Mouse (Mus musculus) erythroid progenitor cell, adult 5-6 weeks (primary cell): ENCODE data around the gene 4930522H14Rik. TPM values are rescaled to one million over a fixed set of nuclear protein-coding genes. Genes with fewer than 3 reads are reported as not detected.
A peak's percentile ranks its signal among the peaks of the same experiment; 100 is the strongest.

ENCODE experiments used
- ATAC-seq: replicated peaks from 2 replicates; pipeline ENCODE4 v1.8.0; 2016; ENCODE audit warnings: moderate number of reproducible peaks, mild to moderate bottlenecking, moderate TSS enrichment, inconsistent platforms; ENCODE audit not compliant: poor library complexity, low FRiP score, severe bottlenecking
- total RNA-seq, 2 experiments: library from RNA; stranded (forward) in 1 of 2; stranded (reverse) in 1 of 2; fragments of 150-400 nt in 1 of 2; fragments of 186-747, 209-891 nt in 1 of 2; gene quantifications; 2 replicates each; pipeline versions ENCODE4 v1.2.3 to v1.2.4; 2015 to 2017; ENCODE audit warnings: low replicate concordance in 2 of 2

Gene 4930522H14Rik
- total RNA-seq (2015; ENCODE audit: low replicate concordance) (not detected in 2 replicates), total RNA-seq (2017; ENCODE audit: low replicate concordance) (not detected in 2 replicates)

DNA sequence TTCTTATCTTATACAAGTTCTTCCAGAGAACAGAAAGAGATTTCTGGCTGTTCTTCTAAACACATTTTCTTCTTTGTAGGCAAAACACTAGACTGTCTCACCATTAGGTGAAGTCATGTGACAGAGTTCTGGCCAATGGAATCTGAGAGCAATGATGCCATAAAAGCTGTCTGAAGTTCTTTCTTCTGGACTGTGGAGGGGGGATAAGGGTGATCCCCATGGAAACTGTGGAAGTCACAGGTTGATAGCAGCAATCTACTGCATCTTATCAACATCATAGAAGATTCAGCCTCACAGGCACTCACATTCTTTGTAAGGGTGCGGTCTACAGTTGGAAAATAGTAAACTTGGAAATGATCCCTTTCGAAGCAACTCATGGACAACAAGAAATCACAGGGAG lies at the start of gene 4930522H14Rik:
TSS of gene 4930522H14Rik (minus strand) at position 187 of the 400 bp plus-strand sequence.
- ATAC-seq, result no peak

DNA sequence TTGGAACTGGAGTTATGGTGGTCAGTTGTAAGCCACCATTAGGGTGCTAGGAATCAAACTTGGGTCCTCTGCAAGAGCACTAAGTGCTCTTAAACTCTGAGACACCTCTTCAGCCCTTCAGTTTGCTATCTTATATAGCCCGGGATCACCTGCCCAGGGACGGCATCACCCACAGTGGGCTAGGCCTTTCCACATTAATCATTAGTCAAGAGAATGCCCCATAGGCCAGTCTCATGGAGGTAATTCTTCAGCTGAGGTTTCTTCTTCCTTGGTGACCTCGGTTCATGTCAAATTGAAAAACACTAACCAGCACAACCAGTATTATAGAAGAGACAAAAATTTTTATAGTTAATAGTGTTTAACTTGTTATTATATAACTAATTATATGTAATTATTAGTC lies 47.3 kb upstream of the 4930522H14Rik start:
- no peak for ATAC-seq

DNA sequence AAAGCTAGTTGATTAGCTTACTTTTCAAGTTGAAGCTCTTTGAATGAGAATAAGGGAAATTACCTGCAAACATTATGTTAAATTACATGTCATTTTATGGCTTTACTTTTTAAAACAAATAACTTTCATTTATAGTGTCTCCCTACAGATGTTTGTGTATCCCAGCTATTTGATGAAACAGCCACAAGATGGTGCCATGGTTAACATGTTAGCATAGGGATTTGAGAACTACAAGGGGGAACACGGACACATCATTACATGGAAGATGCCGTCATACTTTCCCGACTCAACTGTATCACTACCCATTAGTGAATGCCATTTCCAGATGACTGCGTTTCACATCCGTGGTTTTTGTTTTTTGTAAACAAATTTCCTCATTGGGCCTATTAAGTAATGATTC lies 45.8 kb upstream of the 4930522H14Rik start:
- ATAC-seq, result no peak

DNA sequence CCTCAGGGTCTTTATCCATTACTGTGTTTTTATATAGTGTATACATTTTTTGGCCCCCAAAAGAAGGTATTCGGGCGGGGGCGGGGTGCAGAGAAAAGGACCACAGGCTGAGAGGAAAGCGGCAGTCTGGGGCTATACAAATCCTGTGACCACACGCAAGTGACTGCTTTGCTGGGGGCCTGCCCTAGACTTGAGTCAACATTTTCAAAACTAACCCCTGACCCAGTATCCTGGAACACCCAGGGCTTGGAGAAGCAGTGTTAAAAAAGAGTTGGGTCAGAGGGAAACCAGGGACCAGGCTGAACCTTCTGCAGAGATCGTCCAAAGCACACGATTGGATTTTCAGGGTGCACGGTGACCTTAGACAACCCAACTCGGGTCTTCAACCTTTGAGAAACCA lies 43.7 kb upstream of the 4930522H14Rik start:
- ATAC-seq, result no peak

DNA sequence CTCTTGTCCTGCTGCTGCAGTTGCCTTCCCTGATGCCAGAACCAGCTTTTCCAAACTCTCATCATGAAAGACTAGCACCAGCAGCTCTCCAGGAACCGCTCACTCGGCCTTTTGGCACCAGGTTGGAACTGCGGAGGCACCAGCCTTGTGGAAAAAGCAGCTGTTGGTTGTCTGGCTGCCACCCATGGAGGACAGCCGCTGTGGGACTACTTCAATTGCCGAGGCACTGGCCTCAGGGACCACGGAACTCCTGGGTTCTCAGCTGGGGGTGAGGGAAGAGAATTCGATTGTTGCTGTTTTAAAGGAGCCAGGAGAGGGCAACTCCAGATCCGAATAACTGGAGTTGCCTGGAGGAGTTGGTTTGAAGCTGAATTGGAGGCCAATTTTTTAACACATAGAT lies 43.2 kb upstream of the 4930522H14Rik start:
- no peak for ATAC-seq

DNA sequence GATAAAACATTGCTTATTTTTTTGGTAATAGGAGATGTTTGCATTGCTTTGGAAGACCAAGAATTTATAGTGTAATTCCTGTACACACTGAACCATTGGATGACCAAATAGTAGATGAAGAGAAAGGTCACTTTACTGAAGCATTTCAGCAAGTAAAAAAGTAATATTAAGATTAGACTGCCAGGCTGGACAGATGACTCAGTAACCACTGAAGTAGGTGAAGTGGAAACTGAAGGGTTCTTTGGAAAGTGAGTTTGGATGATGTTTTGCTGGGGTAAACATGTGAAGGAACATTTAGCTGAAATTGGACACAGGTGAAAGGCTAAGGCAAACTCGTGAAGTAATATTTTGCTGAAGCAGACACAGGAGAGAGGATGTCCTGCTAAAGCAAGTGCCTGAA lies 41.5 kb upstream of the 4930522H14Rik start:
- ATAC-seq, result no peak

DNA sequence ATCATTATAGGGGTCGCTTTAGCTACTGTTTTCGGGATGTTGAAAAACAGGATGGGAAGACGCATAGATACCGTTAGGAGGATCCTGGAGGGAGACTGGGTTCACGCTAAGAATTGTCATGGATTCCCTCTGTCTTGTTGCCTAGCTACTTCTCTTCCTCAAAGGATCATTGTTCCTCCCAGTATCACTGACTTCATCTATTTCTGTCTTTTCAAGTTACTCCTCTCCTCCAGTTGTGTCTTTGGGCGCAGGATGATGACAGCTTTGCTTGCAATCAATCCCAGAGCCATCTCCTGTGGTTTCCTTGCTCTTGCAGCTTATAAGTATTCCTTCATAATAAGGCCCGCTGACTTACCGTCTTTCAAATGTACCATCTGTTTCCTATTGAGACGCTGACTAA lies 38.3 kb upstream of the 4930522H14Rik start:
- no peak for ATAC-seq

DNA sequence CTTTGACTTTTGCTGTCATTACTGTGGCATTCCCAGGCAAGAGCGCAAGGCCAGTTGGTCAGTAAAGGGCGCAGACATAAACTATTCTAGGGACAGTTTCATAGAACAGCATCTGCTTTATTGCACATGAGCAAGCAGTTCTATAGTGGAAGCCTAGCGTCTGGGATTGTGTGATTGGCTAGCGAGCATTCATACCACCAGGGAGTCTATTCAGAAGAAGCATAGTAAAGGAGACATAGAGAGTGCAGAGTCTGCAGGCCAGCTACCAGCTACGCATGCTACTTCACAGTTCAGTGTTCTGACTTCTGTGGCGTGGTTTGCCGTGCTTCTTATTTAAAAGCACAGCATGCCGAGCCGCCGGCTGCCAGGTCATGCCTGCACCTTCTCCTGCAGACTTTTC lies 37.9 kb upstream of the 4930522H14Rik start:
- no peak for ATAC-seq

DNA sequence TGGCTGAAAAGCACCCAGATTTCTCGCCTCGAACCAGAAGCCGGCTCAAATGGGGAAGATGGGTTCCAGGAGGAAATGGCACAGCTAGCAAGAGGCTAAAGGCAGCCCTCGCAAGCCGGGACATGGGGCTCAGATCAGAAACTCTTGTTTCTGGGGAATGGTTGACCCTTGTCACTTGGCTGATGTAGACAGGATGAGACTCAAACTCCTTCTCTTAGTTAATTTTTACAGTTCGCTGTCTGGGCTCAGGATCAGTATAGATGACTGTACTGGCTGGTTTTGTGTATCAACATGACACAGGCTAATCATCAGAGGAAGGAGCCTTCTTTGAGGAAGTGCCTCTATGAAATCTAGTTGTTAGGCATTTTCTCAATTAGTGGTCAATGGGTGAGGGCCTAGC lies 33.6 kb upstream of the 4930522H14Rik start:
- ATAC-seq, result no peak

DNA sequence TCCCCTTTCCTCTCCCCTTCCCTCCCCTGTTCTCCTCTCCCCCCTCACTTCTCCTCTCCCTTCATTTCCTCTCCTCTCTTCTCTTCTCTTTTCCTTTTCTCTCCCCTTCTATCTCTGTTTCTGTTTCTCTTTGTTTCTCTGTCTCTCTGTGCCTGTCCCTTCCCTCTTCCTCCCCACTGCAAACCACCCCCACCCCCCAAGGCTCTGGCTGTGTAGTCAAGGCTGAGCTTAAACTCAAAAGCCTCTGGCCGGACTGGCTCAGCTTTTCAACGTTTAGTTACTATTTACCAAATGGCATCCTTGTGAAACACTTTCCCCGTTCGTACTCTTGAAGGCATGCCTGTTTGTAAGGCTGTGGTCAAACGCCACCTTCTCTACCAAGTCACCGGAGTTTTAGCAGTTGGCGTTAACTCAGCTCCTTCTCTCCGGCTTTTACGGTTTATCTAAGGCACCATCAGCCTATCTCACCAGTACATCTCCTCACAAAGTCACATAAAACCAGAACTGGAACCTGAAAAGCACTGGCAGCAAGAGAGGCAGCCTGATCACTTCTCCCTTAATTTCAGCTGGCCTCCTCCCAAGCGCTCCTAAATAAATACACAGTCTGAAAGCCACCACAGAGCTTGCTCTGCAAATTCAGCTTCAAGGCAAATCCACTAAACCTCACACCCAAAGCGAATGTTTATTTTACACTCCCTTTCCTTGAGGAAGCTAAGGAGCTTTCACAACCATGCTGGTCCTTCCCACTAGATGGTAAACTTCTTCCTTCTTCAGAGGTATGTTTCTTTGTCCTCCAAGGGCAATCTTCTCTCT lies 19.4 kb upstream of the 4930522H14Rik start:
- ATAC-seq, result no peak

DNA sequence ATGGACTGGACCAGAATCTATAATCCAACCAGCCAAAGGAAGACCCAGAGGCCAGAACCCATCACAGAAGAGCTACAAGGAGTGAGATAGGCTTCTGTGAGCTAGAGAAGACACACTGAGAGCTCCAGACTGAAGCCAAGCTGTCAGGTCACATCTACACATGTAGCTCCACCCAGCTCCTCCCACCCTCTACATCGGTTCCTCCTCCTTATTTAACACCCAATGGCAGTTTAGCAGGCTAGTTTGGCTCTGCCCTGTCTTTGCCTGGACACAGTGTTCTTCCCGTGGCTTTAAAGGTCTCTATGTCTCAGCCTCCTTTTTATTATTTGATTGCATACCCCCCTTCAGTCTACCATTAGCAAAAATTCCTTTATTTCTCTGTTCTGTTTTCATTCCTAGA lies 16.2 kb upstream of the 4930522H14Rik start:
- 0 out of 2 replicates have a peak, but pooled peaks have one; percentile 30 for ATAC-seq

DNA sequence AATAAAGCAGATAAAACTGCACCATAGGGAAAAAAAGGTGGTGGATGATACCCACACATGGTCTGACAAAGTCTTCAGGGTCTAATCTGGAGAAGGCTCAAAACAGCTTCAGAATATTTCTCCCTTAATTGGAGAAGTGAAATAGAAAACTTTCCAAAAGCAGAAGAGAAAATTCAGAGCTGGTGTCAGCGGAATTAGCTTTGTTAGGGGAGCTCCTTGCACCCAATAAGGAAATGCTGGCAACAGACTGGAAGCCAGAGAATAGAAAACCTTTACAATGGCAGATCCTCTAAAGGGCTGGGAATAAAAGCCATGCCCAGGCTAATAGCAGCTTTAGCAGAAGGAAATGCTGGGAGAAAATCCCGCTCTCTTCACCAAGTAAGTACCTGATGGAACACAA lies 15.4 kb upstream of the 4930522H14Rik start:
- ATAC-seq, result no peak

DNA sequence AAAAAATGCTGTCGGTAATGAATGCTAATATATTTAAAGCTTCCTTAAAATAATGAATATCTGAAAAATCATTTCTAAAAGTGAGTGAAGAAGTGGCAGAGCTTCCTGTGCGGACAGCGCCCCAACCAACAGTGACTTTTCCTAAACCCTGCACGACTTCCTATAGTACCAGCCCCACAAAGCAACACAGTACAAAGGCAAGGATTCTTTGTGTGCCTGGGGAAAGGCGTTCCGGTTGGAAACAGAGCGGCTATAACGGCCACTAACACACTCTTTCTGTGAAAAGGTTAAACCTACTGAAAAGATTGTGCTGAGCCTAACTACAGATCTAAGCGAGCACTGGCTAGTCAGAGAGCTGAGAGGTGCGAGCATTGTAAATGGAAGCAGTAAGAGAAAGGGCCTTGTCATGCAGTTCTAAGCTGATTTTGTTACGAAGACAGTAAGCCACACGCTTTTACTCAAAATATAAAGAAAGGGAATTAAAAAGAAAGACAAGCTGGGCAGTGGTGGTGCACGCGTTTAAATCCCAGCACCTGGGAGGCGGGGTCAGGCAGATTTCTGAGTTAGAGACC lies 766 bp downstream of the 4930522H14Rik start:
- no peak for ATAC-seq

DNA sequence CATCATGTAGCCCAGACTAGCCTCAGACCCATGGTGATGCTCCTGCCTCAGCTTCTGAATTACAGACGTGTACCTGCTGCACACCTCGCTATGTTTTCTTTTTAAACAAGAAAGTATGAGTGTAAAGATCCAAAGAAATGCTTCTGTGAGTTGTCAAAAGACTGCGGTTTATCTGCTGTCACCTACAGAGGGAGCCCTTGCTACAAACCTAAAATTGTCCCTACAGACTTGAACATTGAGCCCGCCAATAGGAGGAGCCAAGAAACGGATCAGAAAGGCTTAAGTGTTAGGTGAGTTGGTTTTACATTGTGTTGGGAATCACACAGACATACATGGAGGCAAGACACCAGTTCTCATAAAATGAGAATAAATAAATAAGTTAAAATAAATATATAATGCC lies 26.2 kb downstream of the 4930522H14Rik start:
- ATAC-seq, result peak; percentile 97

DNA sequence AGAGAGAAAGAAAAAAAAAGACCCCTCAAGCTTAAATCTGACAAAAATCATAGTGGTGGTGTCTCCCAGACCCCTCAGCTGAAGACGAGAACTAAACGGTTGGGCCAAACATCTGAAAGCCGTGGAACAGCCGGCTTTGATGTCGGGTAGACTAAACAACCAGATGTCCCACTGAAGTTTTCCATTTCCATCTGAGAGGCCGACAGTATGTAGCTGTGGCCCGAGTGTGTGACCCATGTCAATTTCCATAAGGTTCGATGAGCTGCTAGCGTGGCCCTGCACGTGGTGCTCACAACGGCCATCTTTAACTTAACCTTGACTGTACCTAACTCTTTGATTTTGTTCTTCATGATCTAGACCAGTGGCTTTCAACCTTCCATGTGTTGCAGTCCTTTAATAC lies 32.6 kb downstream of the 4930522H14Rik start:
- no peak for ATAC-seq

DNA sequence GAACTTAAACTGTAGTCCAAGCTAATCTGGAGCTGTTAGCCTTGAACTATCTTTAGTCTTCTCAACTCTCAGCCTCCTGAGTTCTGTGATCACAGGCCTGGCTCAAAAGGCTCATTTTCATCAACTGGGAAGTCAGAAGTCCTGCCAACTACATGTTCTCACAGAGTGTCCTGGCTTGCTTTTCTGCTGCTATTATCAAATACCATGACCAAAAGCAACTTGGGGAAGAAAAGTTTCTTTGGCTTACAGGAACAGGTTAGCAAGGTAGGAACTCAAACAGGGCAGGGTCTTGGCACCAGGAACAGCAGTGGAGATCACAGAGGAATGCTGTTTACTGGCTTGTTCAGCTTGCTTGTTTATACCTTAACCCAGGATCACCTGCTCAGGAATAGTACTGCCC lies 37.5 kb downstream of the 4930522H14Rik start:
- no peak for ATAC-seq

DNA sequence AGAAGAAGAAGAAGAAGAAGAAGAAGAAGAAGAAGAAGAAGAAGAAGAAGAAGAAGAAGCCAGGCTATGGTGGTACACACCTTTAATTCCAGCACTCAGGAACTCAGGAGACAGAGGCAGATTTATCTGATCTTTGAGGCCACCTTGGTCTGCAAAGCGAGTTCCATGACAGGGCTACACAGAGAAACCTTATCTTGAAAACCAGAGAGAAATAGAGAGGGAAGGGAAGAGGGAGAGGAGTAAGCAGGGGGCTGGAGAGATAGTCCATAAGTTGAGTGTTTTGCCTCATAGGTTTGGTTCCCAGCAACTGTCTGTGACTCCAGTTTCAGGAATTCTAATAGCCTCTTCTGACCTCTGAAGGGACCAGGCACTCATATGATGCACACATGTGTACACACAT lies 42.3 kb downstream of the 4930522H14Rik start:
- ATAC-seq, result no peak

DNA sequence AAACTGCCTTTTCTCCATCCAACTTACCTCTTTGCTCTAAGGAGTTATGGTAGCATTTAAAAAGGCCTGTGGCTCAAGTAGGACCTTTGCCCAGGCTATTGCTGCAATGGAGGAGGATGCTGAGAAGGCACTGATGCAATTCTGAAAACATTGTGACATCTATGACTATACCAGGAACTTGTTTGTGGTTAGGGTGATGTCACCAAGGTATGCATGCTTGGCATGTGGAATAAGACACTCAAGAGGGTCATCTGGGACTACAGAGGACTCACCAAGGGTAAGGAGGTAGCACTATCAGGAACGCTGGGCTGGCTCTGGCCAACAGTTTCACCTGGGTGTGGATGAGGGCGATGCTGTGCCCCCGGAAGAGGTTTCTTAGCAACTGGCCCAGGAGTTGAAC lies 46.5 kb downstream of the 4930522H14Rik start, which contains the start of gene Rnf11:
TSS of gene Rnf11 (minus strand) at position 108 of the 400 bp plus-strand sequence.
- no peak for ATAC-seq

DNA sequence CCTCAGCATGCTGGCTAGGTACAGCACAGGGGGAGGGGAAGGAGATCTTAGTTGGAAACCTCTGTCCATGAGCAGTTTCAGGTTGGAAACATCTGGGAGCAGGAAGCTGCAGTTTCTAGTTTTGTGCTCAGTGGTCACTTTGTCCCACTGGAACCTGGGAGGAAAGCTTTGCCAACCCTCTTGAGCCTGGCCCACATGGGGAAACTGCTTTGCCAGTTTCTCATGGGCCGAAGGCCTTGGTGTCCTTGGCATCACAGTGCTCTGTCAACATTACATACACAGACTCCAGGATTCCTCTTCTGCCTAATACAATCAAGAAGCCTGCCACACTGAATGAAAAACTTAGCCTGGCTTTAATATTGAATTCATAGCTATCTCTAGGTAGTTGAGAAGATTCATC lies 48.4 kb downstream of the 4930522H14Rik start:
- ATAC-seq, result no peak

DNA sequence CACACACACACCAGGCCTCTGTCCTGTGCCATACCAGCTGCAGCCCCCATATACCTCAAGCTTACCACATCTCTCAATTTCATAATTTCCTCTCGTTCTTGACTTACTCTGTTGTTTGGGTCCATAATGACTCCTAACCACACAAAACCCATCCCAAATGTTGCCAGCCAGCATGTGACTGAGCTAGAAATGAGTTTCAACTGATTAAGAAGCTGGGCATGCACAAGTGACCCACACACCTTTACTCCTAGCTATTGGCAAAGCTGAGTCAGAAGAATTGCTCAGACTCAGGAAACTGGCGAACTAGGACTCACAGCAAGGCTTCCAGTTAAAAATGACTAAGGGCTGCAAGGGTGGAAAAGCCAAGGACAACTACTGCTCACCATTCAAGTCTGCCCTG lies 49.7 kb downstream of the 4930522H14Rik start:
- ATAC-seq, result no peak

DNA sequence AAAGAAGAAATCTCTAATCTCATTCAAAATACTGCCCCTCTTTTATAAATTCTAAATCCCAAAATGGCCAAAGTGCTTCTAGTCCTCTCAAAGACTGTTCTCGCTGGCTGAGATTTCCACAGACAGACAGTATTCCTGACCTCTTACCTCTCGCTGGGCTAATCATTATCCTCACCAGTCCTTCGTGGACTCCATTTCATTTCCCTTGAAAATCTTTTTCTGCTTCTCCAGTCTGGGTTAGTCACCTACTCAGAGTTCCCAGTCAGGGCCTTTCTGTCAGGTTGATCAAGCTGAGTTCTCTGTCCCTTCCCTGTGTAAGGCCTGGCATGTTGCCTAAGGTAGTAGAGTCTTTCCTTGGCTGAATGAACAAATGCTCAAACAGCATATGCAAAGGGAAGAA lies 53.6 kb downstream of the 4930522H14Rik start:
- no peak for ATAC-seq
